Comparison of ENCODE assay signal across 15 mouse cellular contexts in genomic region chr11:106274374-106274773, GRCm38 (mm10). TPM values are rescaled to one million over a fixed set of nuclear protein-coding genes. Genes with fewer than 3 reads are reported as not detected.
A peak's percentile ranks its signal among the peaks of the same experiment; 100 is the strongest.
DNase-seq lines count a peak whose midpoint lies in the region; ATAC-seq and TF ChIP-seq lines count a peak whose summit lies in the region.
"Had no signal": no experiment of that assay in that cellular context is flagged by ENCODE, and none has a peak within 500 bp of the region (broad histone marks: within the 10 kb centered on the region; RNA-seq: fewer than 3 reads in every experiment).

No protein-coding gene starts in this region.

- no peak for ATAC-seq in kidney, embryonic 14.5 days (ENCODE audit: low FRiP score, low TSS enrichment)
- ATAC-seq in midbrain, postnatal 0 days (ENCODE audit: low FRiP score) = no peak
- no peak for ATAC-seq in stomach, embryonic 16.5 days (ENCODE audit: insufficient read depth, low FRiP score)
- no peak for ATAC-seq in forebrain, embryonic 15.5 days (replicated peaks)
- ATAC-seq: hindbrain, postnatal 0 days; midbrain, embryonic 16.5 days had no signal

- H3K27me3 ChIP-seq in kidney, embryonic 14.5 days (ENCODE audit: control insufficient read depth, insufficient read depth, low read length) = no peaks in the 10 kb centered on the region
- H3K27me3 ChIP-seq in midbrain, embryonic 10.5 days (ENCODE audit: low read depth, poor library complexity, severe bottlenecking) = peaks cover 23% of the 10 kb centered on the region
- H3K27me3 ChIP-seq in midbrain, postnatal 0 days (ENCODE audit: insufficient read depth, low read length) = no peaks in the 10 kb centered on the region
- no peaks in the 10 kb centered on the region for H3K27me3 ChIP-seq in limb, embryonic 10.5 days (ENCODE audit: low read depth, poor library complexity, severe bottlenecking)
- no peaks in the 10 kb centered on the region for H3K27me3 ChIP-seq in stomach, embryonic 16.5 days (ENCODE audit: control insufficient read depth, insufficient read depth, low read length)
- no peaks in the 10 kb centered on the region for H3K27me3 ChIP-seq in forebrain, embryonic 15.5 days
- H3K27me3 ChIP-seq: heart, embryonic 15.5 days had no signal

- no peak overlapping the region for H3K4me2 ChIP-seq in kidney, embryonic 14.5 days (replicated peaks; ENCODE audit: low read depth, low read length)
- no peak overlapping the region for H3K4me2 ChIP-seq in midbrain, postnatal 0 days (ENCODE audit: low read depth, low read length, poor library complexity, severe bottlenecking)
- H3K4me2 ChIP-seq in stomach, embryonic 16.5 days (ENCODE audit: low read depth, low read length) = no peak overlapping the region
- no peak overlapping the region for H3K4me2 ChIP-seq in forebrain, embryonic 15.5 days (replicated peaks)

- TF ChIP-seq CTCF in midbrain, postnatal 0 days (IDR thresholded peaks at IDR 0.05) = no peak

- H3K4me1 ChIP-seq in kidney, embryonic 14.5 days (ENCODE audit: control insufficient read depth, insufficient read depth, low read length) = peaks cover 18% of the 10 kb centered on the region
- H3K4me1 ChIP-seq in midbrain, embryonic 10.5 days = peaks cover 46% of the 10 kb centered on the region
- peaks cover 12% of the 10 kb centered on the region for H3K4me1 ChIP-seq in midbrain, postnatal 0 days (ENCODE audit: insufficient read depth, low read length)
- H3K4me1 ChIP-seq in limb, embryonic 10.5 days = peaks cover 54% of the 10 kb centered on the region
- H3K4me1 ChIP-seq in stomach, embryonic 16.5 days (ENCODE audit: control insufficient read depth, insufficient read depth, low read length) = peaks cover 42% of the 10 kb centered on the region
- peaks cover 32% of the 10 kb centered on the region for H3K4me1 ChIP-seq in forebrain, embryonic 15.5 days

- no peak overlapping the region for H3K9ac ChIP-seq in kidney, embryonic 14.5 days (ENCODE audit: low read depth, low read length)
- H3K9ac ChIP-seq in midbrain, postnatal 0 days (replicated peaks; ENCODE audit: low read length, poor library complexity, severe bottlenecking) = no peak overlapping the region
- no peak overlapping the region for H3K9ac ChIP-seq in stomach, embryonic 16.5 days (ENCODE audit: low read length)
- no peak overlapping the region for H3K9ac ChIP-seq in forebrain, embryonic 15.5 days (replicated peaks)
- H3K9ac ChIP-seq: heart, embryonic 15.5 days had no signal

- WGBS in kidney, embryonic 14.5 days = 63% methylated on average over 1 of the region's 1 CpGs
- WGBS in midbrain, embryonic 10.5 days = 94% methylated on average over 1 of the region's 1 CpGs
- WGBS in midbrain, postnatal 0 days = 88% methylated on average over 1 of the region's 1 CpGs
- WGBS in limb, embryonic 10.5 days = 87% methylated on average over 1 of the region's 1 CpGs
- 91% methylated on average over 1 of the region's 1 CpGs for WGBS in stomach, embryonic 16.5 days
- 86% methylated on average over 1 of the region's 1 CpGs for WGBS in forebrain, embryonic 15.5 days

- no peak overlapping the region for H3K4me3 ChIP-seq in kidney, embryonic 14.5 days (ENCODE audit: low read length)
- H3K4me3 ChIP-seq in midbrain, embryonic 10.5 days = no peak overlapping the region
- no peak overlapping the region for H3K4me3 ChIP-seq in midbrain, postnatal 0 days (ENCODE audit: low read depth, low read length)
- peak overlapping the region; percentile 17; the same call in 1 of the 2 replicates for H3K4me3 ChIP-seq in limb, embryonic 10.5 days
- no peak overlapping the region for H3K4me3 ChIP-seq in stomach, embryonic 16.5 days (replicated peaks; ENCODE audit: low read length)
- H3K4me3 ChIP-seq in forebrain, embryonic 15.5 days = no peak overlapping the region
- H3K4me3 ChIP-seq: heart, embryonic 15.5 days had no signal

- H3K27ac ChIP-seq in kidney, embryonic 14.5 days (ENCODE audit: low read depth, low read length) = peak overlapping the region; percentile 48; the same call in 1 of the 2 replicates
- 0 out of 2 replicates have a peak overlapping the region, but pooled peaks have one; percentile 42 for H3K27ac ChIP-seq in midbrain, embryonic 10.5 days (replicated peaks)
- H3K27ac ChIP-seq in midbrain, postnatal 0 days (ENCODE audit: low read depth, low read length) = no peak overlapping the region
- H3K27ac ChIP-seq in limb, embryonic 10.5 days = peak overlapping the region; percentile 73; the same call in 1 of the 2 replicates
- H3K27ac ChIP-seq in stomach, embryonic 16.5 days (ENCODE audit: low read length) = peak overlapping the region; percentile 95; the same call in 1 of the 2 replicates
- H3K27ac ChIP-seq in forebrain, embryonic 15.5 days (replicated peaks) = no peak overlapping the region
- H3K27ac ChIP-seq: hindbrain, postnatal 0 days had no signal

- no peak for DNase-seq in kidney, adult 8-10 months
- no peak for DNase-seq in midbrain, embryonic 10.5 days (ENCODE audit: low spot score)
- no peak for DNase-seq in midbrain, postnatal 0 days (ENCODE audit: low spot score)
- no peak for DNase-seq in limb, embryonic 10.5 days (ENCODE audit: low spot score)
- DNase-seq: layer of hippocampus, postnatal 36 days; liver had no signal

- H3K9me3 ChIP-seq in kidney, embryonic 14.5 days (ENCODE audit: control insufficient read depth, low read length) = no peaks in the 10 kb centered on the region
- H3K9me3 ChIP-seq in midbrain, embryonic 10.5 days (replicated peaks) = no peaks in the 10 kb centered on the region; the same call in 1 of the 2 replicates
- H3K9me3 ChIP-seq in midbrain, postnatal 0 days (ENCODE audit: low read length) = no peaks in the 10 kb centered on the region
- no peaks in the 10 kb centered on the region for H3K9me3 ChIP-seq in limb, embryonic 10.5 days (replicated peaks)
- no peaks in the 10 kb centered on the region for H3K9me3 ChIP-seq in stomach, embryonic 16.5 days (replicated peaks; ENCODE audit: control insufficient read depth, low read length)
- no peaks in the 10 kb centered on the region for H3K9me3 ChIP-seq in forebrain, embryonic 15.5 days
- H3K9me3 ChIP-seq: heart, embryonic 15.5 days had no signal

- H3K36me3 ChIP-seq in kidney, embryonic 14.5 days (ENCODE audit: control insufficient read depth, insufficient read depth, low read length) = no peaks in the 10 kb centered on the region
- H3K36me3 ChIP-seq in midbrain, embryonic 10.5 days = peaks cover 3% of the 10 kb centered on the region; the same call in 1 of the 2 replicates
- no peaks in the 10 kb centered on the region for H3K36me3 ChIP-seq in midbrain, postnatal 0 days (ENCODE audit: insufficient read depth, low read length)
- peaks cover 9% of the 10 kb centered on the region for H3K36me3 ChIP-seq in limb, embryonic 10.5 days
- no peaks in the 10 kb centered on the region for H3K36me3 ChIP-seq in stomach, embryonic 16.5 days (ENCODE audit: control insufficient read depth, insufficient read depth, low read length)
- H3K36me3 ChIP-seq in forebrain, embryonic 15.5 days = no peaks in the 10 kb centered on the region
- H3K36me3 ChIP-seq: heart, embryonic 15.5 days had no signal

RNA-seq across cellular contexts. Expression of gene Smarcd2, which starts 1.6 kb away (rescaled TPM):
- polyA plus RNA-seq in kidney, embryonic 14.5 days (2014; fragmentation: Nextera tagmentation; extraction: Ambion mirVana) = 54.9 and 78.6 TPM in 2 replicates
- 19.3 and 20.0 TPM in 2 replicates for polyA plus RNA-seq in midbrain, embryonic 10.5 days (2016; fragmentation: Nextera tagmentation; extraction: Ambion mirVana)
- total RNA-seq in midbrain, postnatal 0 days (2014; rRNA removed) = 11.7 and 27.5 TPM in 2 replicates
- polyA plus RNA-seq in midbrain, postnatal 0 days (2015; fragmentation: Nextera tagmentation; extraction: Ambion mirVana) = 6.8 and 7.6 TPM in 2 replicates
- 66.4 and 72.6 TPM in 2 replicates for polyA plus RNA-seq in limb, embryonic 10.5 days (2016; fragmentation: Nextera tagmentation; extraction: Ambion mirVana)
- 53.8 and 58.1 TPM in 2 replicates for polyA plus RNA-seq in stomach, embryonic 16.5 days (2015; fragmentation: Nextera tagmentation; extraction: Ambion mirVana)
- 12.7 and 13.2 TPM in 2 replicates for polyA plus RNA-seq in forebrain, embryonic 15.5 days (2015; fragmentation: Nextera tagmentation; extraction: Ambion mirVana)

RNA-seq across cellular contexts. Expression of gene Tcam1, which starts 2.1 kb away (rescaled TPM):
- 0.81 and 1.2 TPM in 2 replicates for polyA plus RNA-seq in kidney, embryonic 14.5 days (2014; fragmentation: Nextera tagmentation; extraction: Ambion mirVana)
- 0.06 and 0.15 TPM in 2 replicates for polyA plus RNA-seq in midbrain, embryonic 10.5 days (2016; fragmentation: Nextera tagmentation; extraction: Ambion mirVana)
- total RNA-seq in midbrain, postnatal 0 days (2014; rRNA removed) = 0.22 and 0.24 TPM in 2 replicates
- 0.10 and 0.20 TPM in 2 replicates for polyA plus RNA-seq in midbrain, postnatal 0 days (2015; fragmentation: Nextera tagmentation; extraction: Ambion mirVana)
- polyA plus RNA-seq in limb, embryonic 10.5 days (2016; fragmentation: Nextera tagmentation; extraction: Ambion mirVana) = 0.18 and 0.36 TPM in 2 replicates
- 0.21 TPM in 2 replicates for polyA plus RNA-seq in stomach, embryonic 16.5 days (2015; fragmentation: Nextera tagmentation; extraction: Ambion mirVana)
- polyA plus RNA-seq in forebrain, embryonic 15.5 days (2015; fragmentation: Nextera tagmentation; extraction: Ambion mirVana) = 0.08 and 0.10 TPM in 2 replicates
- polyA plus RNA-seq: heart, embryonic 15.5 days; neural tube, embryonic 14.5 days had no signal

RNA-seq across cellular contexts. Expression of gene Psmc5, which starts 18.4 kb away (rescaled TPM):
- 303 and 334 TPM in 2 replicates for polyA plus RNA-seq in kidney, embryonic 14.5 days (2014; fragmentation: Nextera tagmentation; extraction: Ambion mirVana)
- polyA plus RNA-seq in midbrain, embryonic 10.5 days (2016; fragmentation: Nextera tagmentation; extraction: Ambion mirVana) = 408 and 433 TPM in 2 replicates
- 76.1 and 88.4 TPM in 2 replicates for total RNA-seq in midbrain, postnatal 0 days (2014; rRNA removed)
- 280 and 290 TPM in 2 replicates for polyA plus RNA-seq in midbrain, postnatal 0 days (2015; fragmentation: Nextera tagmentation; extraction: Ambion mirVana)
- 415 and 441 TPM in 2 replicates for polyA plus RNA-seq in limb, embryonic 10.5 days (2016; fragmentation: Nextera tagmentation; extraction: Ambion mirVana)
- 257 and 260 TPM in 2 replicates for polyA plus RNA-seq in stomach, embryonic 16.5 days (2015; fragmentation: Nextera tagmentation; extraction: Ambion mirVana)
- 274 and 283 TPM in 2 replicates for polyA plus RNA-seq in forebrain, embryonic 15.5 days (2015; fragmentation: Nextera tagmentation; extraction: Ambion mirVana)

RNA-seq across cellular contexts. Expression of gene Ftsj3, which starts 18.5 kb away (rescaled TPM):
- polyA plus RNA-seq in kidney, embryonic 14.5 days (2014; fragmentation: Nextera tagmentation; extraction: Ambion mirVana) = 39.1 and 72.1 TPM in 2 replicates
- polyA plus RNA-seq in midbrain, embryonic 10.5 days (2016; fragmentation: Nextera tagmentation; extraction: Ambion mirVana) = 78.1 and 83.8 TPM in 2 replicates
- 34.5 and 46.9 TPM in 2 replicates for total RNA-seq in midbrain, postnatal 0 days (2014; rRNA removed)
- 27.5 and 27.9 TPM in 2 replicates for polyA plus RNA-seq in midbrain, postnatal 0 days (2015; fragmentation: Nextera tagmentation; extraction: Ambion mirVana)
- 85.6 and 91.1 TPM in 2 replicates for polyA plus RNA-seq in limb, embryonic 10.5 days (2016; fragmentation: Nextera tagmentation; extraction: Ambion mirVana)
- polyA plus RNA-seq in stomach, embryonic 16.5 days (2015; fragmentation: Nextera tagmentation; extraction: Ambion mirVana) = 46.4 and 50.9 TPM in 2 replicates
- 39.2 and 39.7 TPM in 2 replicates for polyA plus RNA-seq in forebrain, embryonic 15.5 days (2015; fragmentation: Nextera tagmentation; extraction: Ambion mirVana)

RNA-seq across cellular contexts. Expression of gene Gh, which starts 27.3 kb away (rescaled TPM):
- not detected in 2 replicates for polyA plus RNA-seq in kidney, embryonic 14.5 days (2014; fragmentation: Nextera tagmentation; extraction: Ambion mirVana)
- polyA plus RNA-seq in midbrain, embryonic 10.5 days (2016; fragmentation: Nextera tagmentation; extraction: Ambion mirVana) = not detected in 2 replicates
- 1.3 TPM in 1 of 2 replicates, not detected in the other for total RNA-seq in midbrain, postnatal 0 days (2014; rRNA removed)
- not detected in 2 replicates for polyA plus RNA-seq in midbrain, postnatal 0 days (2015; fragmentation: Nextera tagmentation; extraction: Ambion mirVana)
- polyA plus RNA-seq in limb, embryonic 10.5 days (2016; fragmentation: Nextera tagmentation; extraction: Ambion mirVana) = not detected in 2 replicates
- polyA plus RNA-seq in stomach, embryonic 16.5 days (2015; fragmentation: Nextera tagmentation; extraction: Ambion mirVana) = not detected in 2 replicates
- not detected in 2 replicates for polyA plus RNA-seq in forebrain, embryonic 15.5 days (2015; fragmentation: Nextera tagmentation; extraction: Ambion mirVana)
- total RNA-seq: hindbrain, postnatal 0 days; layer of hippocampus, postnatal 36 days; megakaryocyte progenitor cell, adult 5-6 weeks had no signal
- polyA plus RNA-seq: gonadal fat pad, adult 2 months; heart, embryonic 15.5 days; hindbrain, postnatal 0 days; neural tube, embryonic 14.5 days had no signal

Comparison
In these comparisons a context has a peak if more than half of its experiments do, and no peak if none do; other contexts are left out.
1. H3K27ac ChIP-seq: peak in kidney, embryonic 14.5 days (single experiment), midbrain, embryonic 10.5 days (single experiment), limb, embryonic 10.5 days (single experiment) and stomach, embryonic 16.5 days (single experiment); none in midbrain, postnatal 0 days (single experiment) and forebrain, embryonic 15.5 days (single experiment).